Mouse (Mus musculus): ENCODE data around the gene Prl8a6. TPM values are rescaled to one million over a fixed set of nuclear protein-coding genes. Genes with fewer than 3 reads are reported as not detected.

Prl8a6 gene
- not detected in 2 replicates for polyA plus RNA-seq (2012; rRNA removed; ENCODE audit: low replicate concordance)

GRCm38 (mm10) chr13:27438588-27438987, at the start of gene Prl8a6:
Prl8a6 (minus strand) TSS chr13:27438688.

GRCm38 (mm10) chr13:27390746-27391145, 47.7 kb downstream of the Prl8a6 start, which contains the start of gene Prl2b1:
Prl2b1 (minus strand) TSS chr13:27390846.

Other genes starting within 250 kb of the Prl8a6 start
- not detected in 2 replicates for gene Prl3c1, start 242.0 kb downstream of the Prl8a6 start, polyA plus RNA-seq (2012; rRNA removed; ENCODE audit: low replicate concordance)
- not detected in 2 replicates for gene Prl3b1, start 196.8 kb downstream of the Prl8a6 start, polyA plus RNA-seq (2012; rRNA removed; ENCODE audit: low replicate concordance)
- not detected in 2 replicates for gene Prl3a1, start 179.3 kb downstream of the Prl8a6 start, polyA plus RNA-seq (2012; rRNA removed; ENCODE audit: low replicate concordance)
- gene Prl6a1, start 126.1 kb downstream of the Prl8a6 start, polyA plus RNA-seq (2012; rRNA removed; ENCODE audit: low replicate concordance) = 0.13 TPM in 1 of 2 replicates, not detected in the other
- gene Prl8a2, start 93.0 kb downstream of the Prl8a6 start, polyA plus RNA-seq (2012; rRNA removed; ENCODE audit: low replicate concordance) = not detected in 2 replicates
- not detected in 2 replicates for gene Prl2b1, start 47.8 kb downstream of the Prl8a6 start, polyA plus RNA-seq (2012; rRNA removed; ENCODE audit: low replicate concordance)
- not detected in 2 replicates for gene Prl8a8, start 74.5 kb upstream of the Prl8a6 start, polyA plus RNA-seq (2012; rRNA removed; ENCODE audit: low replicate concordance)
- gene Prl8a9, start 125.9 kb upstream of the Prl8a6 start, polyA plus RNA-seq (2012; rRNA removed; ENCODE audit: low replicate concordance) = not detected in 2 replicates
- gene Prl8a1, start 143.5 kb upstream of the Prl8a6 start, polyA plus RNA-seq (2012; rRNA removed; ENCODE audit: low replicate concordance) = not detected in 2 replicates
- gene Prl7b1, start 171.9 kb upstream of the Prl8a6 start, polyA plus RNA-seq (2012; rRNA removed; ENCODE audit: low replicate concordance) = not detected in 2 replicates
- gene Prl7a1, start 203.8 kb upstream of the Prl8a6 start, polyA plus RNA-seq (2012; rRNA removed; ENCODE audit: low replicate concordance) = not detected in 2 replicates
- gene Prl7a2, start 229.3 kb upstream of the Prl8a6 start, polyA plus RNA-seq (2012; rRNA removed; ENCODE audit: low replicate concordance) = not detected in 2 replicates

Measured in duodenum, adult 2 months (tissue).